Mouse (Mus musculus) hindbrain, embryonic 14.5 days (tissue): Measurements from ENCODE around the gene Gpam. TPM values are rescaled to one million over a fixed set of nuclear protein-coding genes. Genes with fewer than 3 reads are reported as not detected.
"Not testable (repeated sequence)": the region's sequence is repeated elsewhere in the genome, so short reads cannot be mapped to it uniquely, and the experiment has no call there.

Experiments
- ATAC-seq: fragments of 200-750 bp; cut with Nextera tagmentation; 2 replicates; pipeline ENCODE4 v1.8.0; 2017; ENCODE audit warnings: moderate number of reproducible peaks, mild to moderate bottlenecking, moderate TSS enrichment, moderate library complexity; ENCODE audit not compliant: low FRiP score
- DNase-seq: peaks from one replicate; pipeline ENCODE4 v3.0.0-alpha.2; 2015; ENCODE audit warnings: low spot score
- H3K27ac ChIP-seq: fragments of 300-500 bp; sonication (generic); 2 replicates; pipeline ENCODE4 v1.5.1; 2014; ENCODE audit warnings: mild to moderate bottlenecking, moderate library complexity
- H3K27me3 ChIP-seq: fragments of 300-500 bp; sonication (generic); 2 replicates; pipeline ENCODE4 v1.6.1; 2014; ENCODE audit warnings: mild to moderate bottlenecking, low read length, mixed read lengths; ENCODE audit not compliant: control insufficient read depth, insufficient read depth
- H3K36me3 ChIP-seq: fragments of 300-500 bp; sonication (generic); replicated peaks from 2 replicates; pipeline ENCODE4 v1.6.1; 2014; ENCODE audit not compliant: control insufficient read depth, insufficient read depth
- H3K4me1 ChIP-seq: fragments of 300-500 bp; sonication (generic); replicated peaks from 2 replicates; pipeline ENCODE4 v1.6.1; 2014; ENCODE audit warnings: antibody characterized with exemption, low read length, mixed read lengths; ENCODE audit not compliant: control insufficient read depth, insufficient read depth
- H3K4me2 ChIP-seq: fragments of 300-500 bp; sonication (generic); replicated peaks from 2 replicates; pipeline ENCODE4 v1.6.1; 2014; ENCODE audit warnings: mild to moderate bottlenecking, moderate library complexity
- H3K4me3 ChIP-seq: fragments of 300-500 bp; sonication (generic); replicated peaks from 2 replicates; pipeline ENCODE4 v1.5.1; 2014; ENCODE audit warnings: mild to moderate bottlenecking, low read length
- H3K9ac ChIP-seq: fragments of 300-500 bp; sonication (generic); 2 replicates; pipeline ENCODE4 v1.6.1; 2014
- H3K9me3 ChIP-seq: fragments of 300-500 bp; sonication (generic); 2 replicates; pipeline ENCODE4 v1.6.1; 2016; ENCODE audit warnings: low read length; ENCODE audit not compliant: control insufficient read depth
- WGBS: fragments of 180-500 bp; shearing (Covaris S2); extraction: QIAGEN DNeasy Blood & Tissue Kit; methylation state at CpG from one replicate; pipeline ENCODE4 v1.1.7; 2014; 5-methylcytosine and 5-hydroxymethylcytosine counted together
- polyA plus RNA-seq: library from polyadenylated mRNA; unstranded; fragments of >200 nt; fragmentation: Nextera tagmentation; extraction: Ambion mirVana; gene quantifications from 2 replicates; pipeline ENCODE4 v1.2.1, GENCODE M21; 2014

Gene Gpam
- polyA plus RNA-seq, result 26.8 and 29.3 TPM in 2 replicates

GRCm38 (mm10) chr19:55127072-55127718 is at the start of gene Gpam:
Gene Gpam, minus strand, starts transcription at chr19:55127238.
- H3K9me3 ChIP-seq, result no peaks in the 10 kb centered on the region
- no peak within 1 kb of the TSS for H3K27ac ChIP-seq
- H3K4me1 ChIP-seq, result peaks cover 9% of the 10 kb centered on the region
- ATAC-seq, result no peak
- H3K36me3 ChIP-seq, result no peaks in the 10 kb centered on the region
- H3K9ac ChIP-seq, result no peak within 1 kb of the TSS
- 72% methylated on average over 11 of the region's 11 CpGs for WGBS
- DNase-seq, result no peak
- H3K27me3 ChIP-seq, result no peaks in the 10 kb centered on the region
- H3K4me2 ChIP-seq, result no peak within 1 kb of the TSS
- no peak within 1 kb of the TSS for H3K4me3 ChIP-seq

- Histone ChIP-seq H3K27ac (no peak overlapping the region), H3K36me3 (no peaks in the 10 kb centered on the region), H3K4me3 (no peak overlapping the region), H3K4me2 (no peak overlapping the region), H3K27me3 (no peaks in the 10 kb centered on the region), H3K9ac (no peak overlapping the region), H3K4me1 (no peaks in the 10 kb centered on the region), H3K9me3 (peaks cover 7% of the 10 kb centered on the region)
- DNase-seq (no peak), ATAC-seq (no peak)
- WGBS, result 81% methylated on average over 1 of the region's 1 CpGs
Observed at GRCm38 (mm10) chr19:55171585-55171984, 44.5 kb upstream of the Gpam start.

GRCm38 (mm10) chr19:55170399-55170798 is 43.4 kb upstream of the Gpam start:
- ATAC-seq, result no peak

GRCm38 (mm10) chr19:55169236-55169729 is 42.2 kb upstream of the Gpam start:
- H3K9ac ChIP-seq, H3K27me3 ChIP-seq, DNase-seq, ATAC-seq, H3K4me3 ChIP-seq, H3K27ac ChIP-seq, H3K4me1 ChIP-seq, H3K9me3 ChIP-seq, H3K36me3 ChIP-seq, H3K4me2 ChIP-seq: not testable (repeated sequence)
- WGBS, result 93% methylated on average over 8 of the region's 8 CpGs

More at GRCm38 (mm10) chr19:55170399-55170798, 43.4 kb upstream of the Gpam start:
- Histone ChIP-seq H3K4me3 (no peak overlapping the region), H3K27me3 (no peaks in the 10 kb centered on the region), H3K9ac (no peak overlapping the region), H3K27ac (no peak overlapping the region), H3K36me3 (no peaks in the 10 kb centered on the region), H3K9me3 (peaks cover 7% of the 10 kb centered on the region), H3K4me1 (no peaks in the 10 kb centered on the region), H3K4me2 (no peak overlapping the region)
- no peak for DNase-seq

- no peak for ATAC-seq
- Histone ChIP-seq H3K9ac (no peak overlapping the region), H3K4me2 (no peak overlapping the region), H3K4me1 (no peaks in the 10 kb centered on the region), H3K4me3 (no peak overlapping the region), H3K9me3 (peaks cover 7% of the 10 kb centered on the region), H3K36me3 (no peaks in the 10 kb centered on the region), H3K27ac (no peak overlapping the region), H3K27me3 (no peaks in the 10 kb centered on the region)
- DNase-seq, result no peak
- WGBS, result 77% methylated on average over 6 of the region's 6 CpGs
Observed at GRCm38 (mm10) chr19:55168360-55168759, 41.3 kb upstream of the Gpam start.

GRCm38 (mm10) chr19:55167741-55168140 is 40.7 kb upstream of the Gpam start:
- 68% methylated on average over 2 of the region's 2 CpGs for WGBS
- Histone ChIP-seq H3K27ac (no peak overlapping the region), H3K4me2 (no peak overlapping the region), H3K27me3 (no peaks in the 10 kb centered on the region), H3K4me3 (no peak overlapping the region), H3K9ac (no peak overlapping the region), H3K36me3 (no peaks in the 10 kb centered on the region), H3K9me3 (peaks cover 7% of the 10 kb centered on the region), H3K4me1 (no peaks in the 10 kb centered on the region)
- ATAC-seq, result no peak
- DNase-seq, result no peak

GRCm38 (mm10) chr19:55166741-55167140 is 39.7 kb upstream of the Gpam start:
- Histone ChIP-seq H3K9me3 (peaks cover 7% of the 10 kb centered on the region), H3K27me3 (no peaks in the 10 kb centered on the region), H3K4me2 (no peak overlapping the region), H3K27ac (no peak overlapping the region), H3K36me3 (no peaks in the 10 kb centered on the region), H3K4me3 (no peak overlapping the region), H3K9ac (no peak overlapping the region), H3K4me1 (no peaks in the 10 kb centered on the region)
- WGBS, result 91% methylated on average over 2 of the region's 2 CpGs
- no peak for DNase-seq
- ATAC-seq, result no peak

GRCm38 (mm10) chr19:55165954-55166353 is 38.9 kb upstream of the Gpam start:
- peaks cover 7% of the 10 kb centered on the region for H3K9me3 ChIP-seq
- WGBS, result 87% methylated on average over 4 of the region's 4 CpGs
- ATAC-seq, result no peak
- H3K4me2 ChIP-seq, result no peak overlapping the region
- DNase-seq, result no peak
- H3K4me3 ChIP-seq, result no peak overlapping the region
- H3K36me3 ChIP-seq, result no peaks in the 10 kb centered on the region
- no peak overlapping the region for H3K27ac ChIP-seq
- no peak overlapping the region for H3K9ac ChIP-seq
- no peaks in the 10 kb centered on the region for H3K27me3 ChIP-seq
- H3K4me1 ChIP-seq, result no peaks in the 10 kb centered on the region

- no peak for ATAC-seq
- 82% methylated on average over 1 of the region's 1 CpGs for WGBS
- DNase-seq, result no peak
- no peak overlapping the region for H3K27ac ChIP-seq
- H3K4me1 ChIP-seq, result no peaks in the 10 kb centered on the region
- no peaks in the 10 kb centered on the region for H3K27me3 ChIP-seq
- H3K9ac ChIP-seq, result no peak overlapping the region
- no peak overlapping the region for H3K4me3 ChIP-seq
- H3K9me3 ChIP-seq, result peaks cover 7% of the 10 kb centered on the region
- H3K4me2 ChIP-seq, result no peak overlapping the region
- no peaks in the 10 kb centered on the region for H3K36me3 ChIP-seq
Observed at GRCm38 (mm10) chr19:55165183-55165865, 38.3 kb upstream of the Gpam start.
